Mouse (Mus musculus) MEL (cell line): Measurements from ENCODE around the gene Gm1123. TPM values are rescaled to one million over a fixed set of nuclear protein-coding genes. Genes with fewer than 3 reads are reported as not detected.

Experiments used
- DNase-seq: peaks from one replicate; pipeline ENCODE4 v3.0.0; 2011; ENCODE audit warnings: low read depth, low spot score
- H3K27ac ChIP-seq: 2 replicates; pipeline ENCODE4 v1.5.1; 2012; ENCODE audit warnings: low read depth, mild to moderate bottlenecking, control low read depth, low read length, moderate library complexity; ENCODE audit not compliant: control insufficient read depth
- H3K27me3 ChIP-seq, 2 experiments: fragments of 150-350 bp in 1 of 2; sonication (generic) in 1 of 2; 2 replicates each; pipeline ENCODE4 v1.6.1; 2012; ENCODE audit warnings: low read length in 2 of 2, mild to moderate bottlenecking in 2 of 2, improper control_type of control experiment in 1 of 2, moderate library complexity in 1 of 2; ENCODE audit not compliant: insufficient read depth in 2 of 2, control insufficient read depth in 1 of 2
- H3K36me3 ChIP-seq, 2 experiments: 2 replicates each; pipeline ENCODE4 v1.6.1; 2012 to 2014; ENCODE audit warnings: low read length in 2 of 2, improper control_type of control experiment in 1 of 2, inconsistent platforms in 1 of 2, mild to moderate bottlenecking in 1 of 2; ENCODE audit not compliant: insufficient read depth in 2 of 2, control insufficient read depth in 1 of 2
- H3K4me1 ChIP-seq, 2 experiments: fragments of 150-350 bp in 1 of 2; sonication (generic) in 1 of 2; 2 replicates each; pipeline ENCODE4 v1.6.1; 2012; ENCODE audit warnings: low read length in 2 of 2, improper control_type of control experiment in 1 of 2, mild to moderate bottlenecking in 1 of 2; ENCODE audit not compliant: insufficient read depth in 2 of 2, control insufficient read depth in 1 of 2
- H3K4me3 ChIP-seq, 2 experiments: fragments of 150-350 bp in 1 of 2; sonication (generic) in 1 of 2; 2 replicates each; pipeline ENCODE4 v1.5.1; 2012; ENCODE audit warnings: low read depth in 2 of 2, low read length in 2 of 2, mild to moderate bottlenecking in 2 of 2, moderate library complexity in 2 of 2, control low read depth in 1 of 2, improper control_type of control experiment in 1 of 2; ENCODE audit not compliant: control insufficient read depth in 1 of 2, insufficient read depth in 1 of 2
- H3K79me2 ChIP-seq: 2 replicates; pipeline ENCODE4 v1.6.1; 2012; ENCODE audit warnings: mild to moderate bottlenecking, low read length, moderate library complexity; ENCODE audit not compliant: control insufficient read depth, poor library complexity, insufficient read depth
- H3K9ac ChIP-seq: 2 replicates; pipeline ENCODE4 v1.6.1; 2012; ENCODE audit warnings: low read depth, mild to moderate bottlenecking, control low read depth, low read length, moderate library complexity; ENCODE audit not compliant: control insufficient read depth, poor library complexity, severe bottlenecking
- H3K9me3 ChIP-seq: fragments of 150-350 bp; sonication (generic); replicated peaks from 2 replicates; pipeline ENCODE4 v1.6.1; 2012; ENCODE audit warnings: mild to moderate bottlenecking, low read length, improper control_type of control experiment, moderate library complexity; ENCODE audit not compliant: insufficient read depth
- CHD2 ChIP-seq: IDR thresholded peaks from 2 replicates; pipeline ENCODE4 v1.6.1; 2011; ENCODE audit warnings: low read length, improper control_type of control experiment
- ELF1 ChIP-seq: IDR thresholded peaks from 2 replicates; pipeline ENCODE4 v1.6.1; 2014; ENCODE audit warnings: low read depth, mild to moderate bottlenecking, inconsistent platforms, low read length, improper control_type of control experiment, moderate library complexity
- EP300 ChIP-seq, 2 experiments: IDR thresholded peaks; 2 replicates each; pipeline ENCODE4 v1.6.1; 2011; ENCODE audit warnings: improper control_type of control experiment in 2 of 2, low read length in 2 of 2, low read depth in 1 of 2, mild to moderate bottlenecking in 1 of 2
- ETS1 ChIP-seq: IDR thresholded peaks from 2 replicates; pipeline ENCODE4 v1.6.1; 2012; ENCODE audit warnings: low read depth, mild to moderate bottlenecking, inconsistent platforms, low read length, improper control_type of control experiment, moderate library complexity
- GATA1 ChIP-seq: IDR thresholded peaks from 2 replicates; pipeline ENCODE4 v1.6.1; 2011; ENCODE audit warnings: low read depth, low read length, improper control_type of control experiment
- HCFC1 ChIP-seq: IDR thresholded peaks from 2 replicates; pipeline ENCODE4 v1.6.1; 2012; ENCODE audit warnings: low read depth, mild to moderate bottlenecking, inconsistent platforms, low read length, improper control_type of control experiment, moderate library complexity
- JUND ChIP-seq: IDR thresholded peaks from 2 replicates; pipeline ENCODE4 v1.6.1; 2011; ENCODE audit warnings: low read depth, mild to moderate bottlenecking, improper control_type of control experiment, low read length
- MAZ ChIP-seq: IDR thresholded peaks from 2 replicates; pipeline ENCODE4 v1.6.1; 2012; ENCODE audit warnings: low read depth, mild to moderate bottlenecking, inconsistent platforms, low read length, improper control_type of control experiment
- MEF2A ChIP-seq: IDR thresholded peaks from 2 replicates; pipeline ENCODE4 v1.6.1; 2014; ENCODE audit warnings: low read depth, mild to moderate bottlenecking, inconsistent platforms, low read length, improper control_type of control experiment; ENCODE audit not compliant: poor library complexity, insufficient replicate concordance, severe bottlenecking; ENCODE audit errors: extremely low read depth
- MXI1 ChIP-seq: IDR thresholded peaks from 2 replicates; pipeline ENCODE4 v1.6.1; 2011; ENCODE audit warnings: mild to moderate bottlenecking, low read depth, low read length, improper control_type of control experiment
- MYB ChIP-seq: IDR thresholded peaks from 2 replicates; pipeline ENCODE4 v1.6.1; 2011; ENCODE audit warnings: mild to moderate bottlenecking, low read depth, low read length, improper control_type of control experiment
- NELFE ChIP-seq: IDR thresholded peaks from 2 replicates; pipeline ENCODE4 v1.6.1; 2011; ENCODE audit warnings: low read depth, low read length, improper control_type of control experiment
- POLR2AphosphoS2 ChIP-seq: IDR thresholded peaks from 2 replicates; pipeline ENCODE4 v1.6.1; 2011; ENCODE audit warnings: low read length, improper control_type of control experiment
- POLR2AphosphoS5 ChIP-seq: IDR thresholded peaks from 2 replicates; pipeline ENCODE4 v1.6.1; 2012; ENCODE audit warnings: low read depth, borderline replicate concordance, mild to moderate bottlenecking, inconsistent platforms, low read length, moderate library complexity, mixed read lengths
- RCOR1 ChIP-seq: IDR thresholded peaks from 2 replicates; pipeline ENCODE4 v1.6.1; 2012; ENCODE audit warnings: low read depth, mild to moderate bottlenecking, inconsistent platforms, low read length, improper control_type of control experiment
- SIN3A ChIP-seq: IDR thresholded peaks from 2 replicates; pipeline ENCODE4 v1.6.1; 2012; ENCODE audit warnings: low read length, improper control_type of control experiment, inconsistent platforms
- SMC3 ChIP-seq: IDR thresholded peaks from 2 replicates; pipeline ENCODE4 v1.6.1; 2011; ENCODE audit warnings: low read depth, low read length, improper control_type of control experiment
- TAL1 ChIP-seq: IDR thresholded peaks from 2 replicates; pipeline ENCODE4 v1.6.1; 2012; ENCODE audit warnings: mild to moderate bottlenecking, inconsistent platforms, low read length, moderate library complexity, mixed read lengths
- TBP ChIP-seq: IDR thresholded peaks from 2 replicates; pipeline ENCODE4 v1.8.0; 2011; ENCODE audit warnings: low read depth, low read length, improper control_type of control experiment
- TCF12 ChIP-seq: IDR thresholded peaks from 2 replicates; pipeline ENCODE4 v1.6.1; 2014; ENCODE audit warnings: low read depth, mild to moderate bottlenecking, inconsistent platforms, low read length, improper control_type of control experiment, moderate library complexity
- UBTF ChIP-seq: IDR thresholded peaks from 2 replicates; pipeline ENCODE4 v1.6.1; 2012; ENCODE audit warnings: low read depth, mild to moderate bottlenecking, inconsistent platforms, low read length, improper control_type of control experiment, moderate library complexity, borderline replicate concordance; ENCODE audit not compliant: insufficient read depth
- ZC3H11A ChIP-seq: IDR thresholded peaks from 2 replicates; pipeline ENCODE4 v1.6.1; 2012; ENCODE audit warnings: low read depth, mild to moderate bottlenecking, inconsistent platforms, low read length, improper control_type of control experiment
- ZMIZ1 ChIP-seq: IDR thresholded peaks from 2 replicates; pipeline ENCODE4 v1.6.1; 2012; ENCODE audit warnings: low read depth, mild to moderate bottlenecking, inconsistent platforms, low read length, improper control_type of control experiment, moderate library complexity
- ZNF384 ChIP-seq: IDR thresholded peaks from 2 replicates; pipeline ENCODE4 v1.6.1; 2012; ENCODE audit warnings: low read depth, mild to moderate bottlenecking, inconsistent platforms, low read length, improper control_type of control experiment
- polyA plus RNA-seq, 2 experiments: library from polyadenylated mRNA; stranded (reverse) in 1 of 2; unstranded in 1 of 2; fragments of >175 nt in 1 of 2; fragments of >200 nt in 1 of 2; gene quantifications; 2 replicates each; pipeline versions ENCODE4 v1.2.1 to v1.2.4; 2012; ENCODE audit warnings: low replicate concordance in 2 of 2, low read depth in 1 of 2; ENCODE audit not compliant: insufficient read length in 2 of 2, insufficient read depth in 1 of 2, missing spikeins in 1 of 2
- total RNA-seq: library from RNA; depleted of rRNA; stranded (reverse); fragments of 300-350 nt; gene quantifications from 2 replicates; pipeline ENCODE4 v1.2.3, GENCODE M21; 2012

The Gm1123 gene
- total and polyA plus RNA-seq, 3 experiments = not detected

GRCm38 (mm10) chr9:99021751-99022150, 13.8 kb downstream of the Gm1123 start:
- no peak overlapping the region for H3K9ac ChIP-seq
- no peaks in the 10 kb centered on the region for H3K4me1 ChIP-seq
- no peak overlapping the region for H3K4me3 ChIP-seq
- peak; percentile 32 for DNase-seq
- TF ChIP-seq TBP = no peak
- no peak for TF ChIP-seq ZMIZ1
- TF ChIP-seq POLR2AphosphoS2 = no peak
- TF ChIP-seq ZNF384 = no peak
- no peak for TF ChIP-seq ZC3H11A
- no peak for TF ChIP-seq JUND
- no peak for TF ChIP-seq MYB
- TF ChIP-seq SMC3 = no peak
- TF ChIP-seq RCOR1 = no peak
- no peak for TF ChIP-seq SIN3A
- no peak for TF ChIP-seq EP300 (IDR thresholded peaks at IDR 0.05; ENCODE audit: low read depth in 1 of 2, low read length in 2 of 2)
- no peak for TF ChIP-seq MEF2A
- H3K27ac ChIP-seq = no peak overlapping the region
- no peaks in the 10 kb centered on the region for H3K79me2 ChIP-seq
- H3K36me3 ChIP-seq = no peaks in the 10 kb centered on the region
- H3K9me3 ChIP-seq = no peaks in the 10 kb centered on the region
- H3K27me3 ChIP-seq = no peaks in the 10 kb centered on the region

- no peaks in the 10 kb centered on the region for H3K9me3 ChIP-seq
- no peak overlapping the region for H3K4me3 ChIP-seq
- no peak overlapping the region for H3K9ac ChIP-seq
- H3K27me3 ChIP-seq = no peaks in the 10 kb centered on the region
- H3K36me3 ChIP-seq = no peaks in the 10 kb centered on the region
- no peaks in the 10 kb centered on the region for H3K4me1 ChIP-seq
- TF ChIP-seq MAZ (no peak), SIN3A (no peak), GATA1 (no peak), TAL1 (no peak), POLR2AphosphoS5 (no peak), SMC3 (no peak), EP300 (IDR thresholded peaks at IDR 0.05; ENCODE audit: low read depth in 1 of 2, low read length in 2 of 2) (no peak), HCFC1 (no peak), TCF12 (no peak), NELFE (no peak), MEF2A (no peak), ZMIZ1 (no peak), ETS1 (no peak), ZNF384 (no peak), MXI1 (no peak), TBP (no peak), ELF1 (no peak), UBTF (no peak), CHD2 (no peak)
- DNase-seq = no peak
- H3K27ac ChIP-seq = no peak overlapping the region
- H3K79me2 ChIP-seq = no peaks in the 10 kb centered on the region
These were observed 14.3 kb downstream of the Gm1123 start for GRCm38 (mm10) chr9:99021166-99021565.
